Mouse (Mus musculus) heart, embryonic 14.5 days (tissue): ENCODE data around the gene Rhbg. TPM values are rescaled to one million over a fixed set of nuclear protein-coding genes. Genes with fewer than 3 reads are reported as not detected.
A peak's percentile ranks its signal among the peaks of the same experiment; 100 is the strongest.
"Not testable (repeated sequence)": the region's sequence is repeated elsewhere in the genome, so short reads cannot be mapped to it uniquely, and the experiment has no call there.

Source experiments
- ATAC-seq: fragments of 200-750 bp; cut with Nextera tagmentation; 2 replicates; pipeline ENCODE4 v1.8.0; 2017; ENCODE audit warnings: low read depth, moderate TSS enrichment; ENCODE audit not compliant: insufficient number of reproducible peaks, insufficient read depth, low FRiP score
- H3K27ac ChIP-seq, 2 experiments: fragments of 200-500 bp in 1 of 2; fragments of 300-500 bp in 1 of 2; sonication (generic) in 1 of 2; replicated peaks in 1 of 2; 2 replicates each; pipeline ENCODE4 v1.5.1; 2012 to 2014; ENCODE audit warnings: low read depth in 2 of 2, low read length in 2 of 2, control low read depth in 1 of 2, mild to moderate bottlenecking in 1 of 2, mixed read lengths in 1 of 2; ENCODE audit not compliant: control insufficient read depth in 1 of 2, insufficient read depth in 1 of 2
- H3K27me3 ChIP-seq: fragments of 300-500 bp; sonication (generic); 2 replicates; pipeline ENCODE4 v1.6.1; 2014; ENCODE audit warnings: mild to moderate bottlenecking, low read length, control low read depth; ENCODE audit not compliant: control insufficient read depth, insufficient read depth
- H3K36me3 ChIP-seq: fragments of 300-500 bp; sonication (generic); 2 replicates; pipeline ENCODE4 v1.6.1; 2014; ENCODE audit warnings: mild to moderate bottlenecking, control low read depth, low read length, mixed read lengths; ENCODE audit not compliant: control insufficient read depth, insufficient read depth
- H3K4me1 ChIP-seq, 2 experiments: fragments of 200-500 bp in 1 of 2; fragments of 300-500 bp in 1 of 2; sonication (generic) in 1 of 2; 2 replicates each; pipeline ENCODE4 v1.6.1; 2012 to 2014; ENCODE audit warnings: low read length in 2 of 2, control low read depth in 1 of 2, mixed read lengths in 1 of 2; ENCODE audit not compliant: control insufficient read depth in 2 of 2, insufficient read depth in 2 of 2
- H3K4me2 ChIP-seq: fragments of 300-500 bp; sonication (generic); 2 replicates; pipeline ENCODE4 v1.6.1; 2014; ENCODE audit warnings: mild to moderate bottlenecking, low read length
- H3K4me3 ChIP-seq, 2 experiments: fragments of 200-500 bp in 1 of 2; fragments of 300-500 bp in 1 of 2; sonication (generic) in 1 of 2; 2 replicates each; pipeline ENCODE4 v1.5.1; 2012 to 2014; ENCODE audit warnings: low read length in 2 of 2, mild to moderate bottlenecking in 2 of 2, control low read depth in 1 of 2, low read depth in 1 of 2, moderate library complexity in 1 of 2; ENCODE audit not compliant: control insufficient read depth in 1 of 2, insufficient read depth in 1 of 2
- H3K9ac ChIP-seq: fragments of 300-500 bp; sonication (generic); 2 replicates; pipeline ENCODE4 v1.6.1; 2014; ENCODE audit warnings: mild to moderate bottlenecking, low read length
- H3K9me3 ChIP-seq: fragments of 300-500 bp; sonication (generic); 2 replicates; pipeline ENCODE4 v1.6.1; 2016; ENCODE audit warnings: low read length, control low read depth; ENCODE audit not compliant: control insufficient read depth
- WGBS: fragments of 180-500 bp; shearing (Covaris S2); extraction: QIAGEN DNeasy Blood & Tissue Kit; methylation state at CpG from one replicate; pipeline ENCODE4 v1.1.7; 2014; 5-methylcytosine and 5-hydroxymethylcytosine counted together
- polyA plus RNA-seq: library from polyadenylated mRNA; unstranded; fragments of >200 nt; fragmentation: Nextera tagmentation; extraction: Ambion mirVana; gene quantifications from 2 replicates; pipeline ENCODE4 v1.2.1, GENCODE M21; 2014

Gene Rhbg
- polyA plus RNA-seq: not detected in 2 replicates

GRCm38 (mm10) chr3:88254268-88254926, at the start of gene Rhbg:
Gene Rhbg, minus strand, starts transcription at chr3:88254709.
- peak within 1 kb of the TSS; percentile 62 for H3K9ac ChIP-seq
- peaks cover 48% of the 10 kb centered on the region for H3K27me3 ChIP-seq
- no peak within 1 kb of the TSS for H3K27ac ChIP-seq
- H3K4me2 ChIP-seq: peak within 1 kb of the TSS; percentile 81
- WGBS: under 1% methylated on average over 34 of the region's 34 CpGs
- H3K36me3 ChIP-seq: no peaks in the 10 kb centered on the region
- H3K9me3 ChIP-seq: no peaks in the 10 kb centered on the region
- peak within 1 kb of the TSS; percentile 43 to 46 for H3K4me3 ChIP-seq
- H3K4me1 ChIP-seq: peaks cover 0 to 3% of the 10 kb centered on the region in 2 experiments; a peak in 2 of 4 replicates
- no peak for ATAC-seq

GRCm38 (mm10) chr3:88299172-88299571, 44.7 kb upstream of the Rhbg start:
- Histone ChIP-seq H3K36me3 (peaks cover 52% of the 10 kb centered on the region), H3K27ac (no peak overlapping the region), H3K9ac (no peak overlapping the region), H3K9me3 (no peaks in the 10 kb centered on the region), H3K4me1 (peaks cover 2 to 17% of the 10 kb centered on the region in 2 experiments; a peak in 2 of 4 replicates), H3K27me3 (no peaks in the 10 kb centered on the region), H3K4me2 (no peak overlapping the region), H3K4me3 (no peak overlapping the region)
- ATAC-seq: no peak
- 72% methylated on average over 1 of the region's 1 CpGs for WGBS

DNA sequence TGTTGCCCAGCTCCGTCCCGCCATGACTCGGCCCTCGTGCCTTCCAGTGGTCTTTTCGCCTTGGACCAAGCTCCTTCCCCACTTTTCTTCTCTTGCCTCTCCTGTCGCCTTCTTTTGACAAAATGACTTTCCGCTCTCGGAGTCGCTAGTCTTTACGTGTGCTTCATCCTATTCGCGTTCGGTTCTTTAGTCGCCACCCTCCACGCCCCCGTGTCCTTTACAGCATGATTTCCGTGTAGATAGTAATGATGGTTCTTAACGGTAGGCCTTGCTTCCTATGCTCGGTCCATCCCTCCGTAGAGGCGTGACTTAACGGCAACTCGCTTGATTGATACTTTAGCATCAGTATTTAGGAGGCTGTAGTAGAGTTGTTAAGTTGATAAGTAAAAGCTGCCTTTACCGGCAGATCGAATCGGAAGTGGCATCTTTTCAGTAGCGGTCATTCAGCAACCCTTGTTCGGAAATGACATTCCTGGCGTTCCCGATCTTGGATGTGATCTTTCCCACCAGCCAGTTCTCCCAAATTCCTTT, 42.9 kb upstream of the Rhbg start:
- peak overlapping the region; percentile 90 to 95 for H3K27ac ChIP-seq
- no peaks in the 10 kb centered on the region for H3K9me3 ChIP-seq
- H3K9ac ChIP-seq: peak overlapping the region; percentile 81
- WGBS: under 1% methylated on average over 30 of the region's 30 CpGs
- H3K27me3 ChIP-seq: no peaks in the 10 kb centered on the region
- H3K4me3 ChIP-seq: peak overlapping the region; percentile 70 to 93
- H3K4me2 ChIP-seq: peak overlapping the region; percentile 95
- H3K4me1 ChIP-seq: peaks cover 2 to 17% of the 10 kb centered on the region in 2 experiments; a peak in 2 of 4 replicates
- ATAC-seq: no peak
- H3K36me3 ChIP-seq: peaks cover 39% of the 10 kb centered on the region

- Histone ChIP-seq H3K36me3 (peaks cover 32% of the 10 kb centered on the region), H3K4me2 (peak within 1 kb of the TSS; percentile 95), H3K4me1 (peaks cover 2 to 17% of the 10 kb centered on the region in 2 experiments; a peak in 2 of 4 replicates), H3K27me3 (no peaks in the 10 kb centered on the region), H3K27ac (peak within 1 kb of the TSS; percentile 90 to 98), H3K9me3 (no peaks in the 10 kb centered on the region), H3K9ac (peak within 1 kb of the TSS; percentile 81), H3K4me3 (peak within 1 kb of the TSS; percentile 70 to 93)
- ATAC-seq: peak; percentile 98
- under 1% methylated on average over 44 of the region's 44 CpGs for WGBS
Observed at GRCm38 (mm10) chr3:88296561-88297318, 42.2 kb upstream of the Rhbg start, which contains the start of the genes Tsacc and Cct3. Gene Tsacc, minus strand, starts transcription at chr3:88296999. Gene Cct3, plus strand, starts transcription at chr3:88297116.

DNA sequence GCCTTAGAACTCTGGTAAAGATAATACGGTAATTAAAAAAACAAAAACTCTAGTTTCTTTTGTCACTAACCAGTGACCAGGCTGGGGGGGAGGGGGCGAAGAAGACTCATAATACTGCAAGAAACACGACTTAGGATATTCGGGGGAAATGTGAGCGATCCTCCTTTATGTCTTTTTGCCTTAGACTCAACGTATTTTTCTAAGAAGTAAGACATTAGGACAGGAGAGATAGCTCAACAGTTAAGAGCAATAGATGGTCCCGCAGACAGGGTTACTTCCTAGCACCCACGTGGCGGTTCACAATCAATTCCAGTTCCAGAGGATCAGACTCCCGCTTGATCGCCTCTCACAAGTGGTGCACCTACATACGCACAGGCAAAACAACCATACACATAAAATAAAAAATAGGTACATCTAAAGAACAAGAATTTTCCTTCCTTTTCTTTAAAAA, 41.6 kb upstream of the Rhbg start:
- peak overlapping the region; percentile 70 to 79 for H3K4me3 ChIP-seq
- H3K9me3 ChIP-seq: no peaks in the 10 kb centered on the region
- no peaks in the 10 kb centered on the region for H3K27me3 ChIP-seq
- peak overlapping the region; percentile 80 for H3K4me2 ChIP-seq
- H3K9ac ChIP-seq: peak overlapping the region; percentile 76
- peak overlapping the region; percentile 90 to 98 for H3K27ac ChIP-seq
- peaks cover 26% of the 10 kb centered on the region for H3K36me3 ChIP-seq
- 1% methylated on average over 12 of the region's 12 CpGs for WGBS
- no peak for ATAC-seq
- H3K4me1 ChIP-seq: peaks cover 2 to 17% of the 10 kb centered on the region in 2 experiments; a peak in 2 of 4 replicates

GRCm38 (mm10) chr3:88295272-88295671, 40.8 kb upstream of the Rhbg start:
- H3K4me1 ChIP-seq: peaks cover 2 to 17% of the 10 kb centered on the region in 2 experiments; a peak in 2 of 4 replicates
- peaks cover 18% of the 10 kb centered on the region for H3K36me3 ChIP-seq
- ATAC-seq, H3K27ac ChIP-seq, H3K27me3 ChIP-seq, H3K9me3 ChIP-seq: not testable (repeated sequence)
- peak overlapping the region; percentile 80 for H3K4me2 ChIP-seq
- WGBS: 63% methylated on average over 1 of the region's 1 CpGs
- 0 out of 4 replicates have a peak overlapping the region, but pooled peaks of 1 of the 2 experiments have one; percentile 70 for H3K4me3 ChIP-seq
- H3K9ac ChIP-seq: peak overlapping the region; percentile 76

DNA sequence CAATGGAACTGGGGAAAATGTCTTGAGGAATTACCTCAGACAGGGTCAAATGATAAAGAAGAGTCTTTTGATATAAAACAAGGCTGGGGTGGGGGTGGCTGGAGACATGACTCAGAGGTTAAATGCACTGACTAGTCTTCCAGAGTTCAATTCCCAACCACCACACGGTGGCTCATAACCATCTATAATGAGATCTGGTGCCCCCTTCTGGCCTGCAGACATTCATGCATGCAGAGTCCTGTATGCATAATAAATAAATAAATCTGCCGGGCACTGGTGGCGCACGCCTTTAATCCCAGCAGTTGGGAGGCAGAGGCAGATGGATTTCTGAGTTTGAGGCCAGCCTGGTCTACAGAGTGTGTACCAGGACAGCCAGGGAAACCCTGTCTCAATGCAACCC, 37.5 kb upstream of the Rhbg start:
- Histone ChIP-seq H3K4me1 (0 out of 4 replicates have a peak, but pooled peaks cover 2 to 6% of the 10 kb centered on the region in 2 experiments), H3K4me3 (no peak overlapping the region), H3K9ac (no peak overlapping the region), H3K27me3 (no peaks in the 10 kb centered on the region), H3K36me3 (0 out of 2 replicates have a peak, but pooled peaks cover 3% of the 10 kb centered on the region), H3K27ac (no peak overlapping the region), H3K4me2 (no peak overlapping the region), H3K9me3 (no peaks in the 10 kb centered on the region)
- no peak for ATAC-seq
- WGBS: 64% methylated on average over 4 of the region's 4 CpGs
